Comparison of ENCODE assay signal across 24 mouse cellular contexts in genomic region chr14:105433456-105433855, GRCm38 (mm10).
DNase-seq lines count a peak whose midpoint lies in the region; ATAC-seq and TF ChIP-seq lines count a peak whose summit lies in the region.
"Had no signal": no experiment of that assay in that cellular context is flagged by ENCODE, and none has a peak within 500 bp of the region (broad histone marks: within the 10 kb centered on the region; RNA-seq: fewer than 3 reads in every experiment).

No protein-coding gene starts in this region.

- no peak for TF ChIP-seq CTCF in midbrain, postnatal 0 days (IDR thresholded peaks at IDR 0.05)
- TF ChIP-seq CTCF in MEL (IDR thresholded peaks at IDR 0.05 in 2 of 3, conservative IDR thresholded peaks at IDR 0.05 in 1 of 3; ENCODE audit: control insufficient read depth in 1 of 3, insufficient read depth in 1 of 3, low read depth in 2 of 3, low read length in 3 of 3, poor library complexity in 1 of 3, severe bottlenecking in 1 of 3), result no peak

- H3K9me3 ChIP-seq in midbrain, embryonic 11.5 days (ENCODE audit: control insufficient read depth, low read length), result no peaks in the 10 kb centered on the region
- H3K9me3 ChIP-seq in midbrain, postnatal 0 days (ENCODE audit: low read length), result no peaks in the 10 kb centered on the region
- no peaks in the 10 kb centered on the region for H3K9me3 ChIP-seq in MEL (replicated peaks; ENCODE audit: insufficient read depth, low read length)

- H3K79me2 ChIP-seq in MEL (ENCODE audit: control insufficient read depth, insufficient read depth, low read length, poor library complexity), result no peaks in the 10 kb centered on the region

- WGBS in midbrain, embryonic 11.5 days, result 94% methylated on average over 2 of the region's 2 CpGs
- 91% methylated on average over 2 of the region's 2 CpGs for WGBS in midbrain, postnatal 0 days

- TF ChIP-seq POLR2A in MEL (IDR thresholded peaks at IDR 0.05; ENCODE audit: control insufficient read depth in 1 of 2, insufficient read depth in 1 of 2, low read depth in 1 of 2, low read length in 2 of 2, poor library complexity in 1 of 2), result no peak

- peak; percentile 62 for DNase-seq in midbrain, embryonic 11.5 days (ENCODE audit: low spot score, missing footprints)
- no peak for DNase-seq in midbrain, postnatal 0 days (ENCODE audit: low spot score)
- DNase-seq in 416B (ENCODE audit: low read depth) (peak; percentile 37), MEL (ENCODE audit: low read depth, low spot score) (peak; percentile 38)
- no peak for DNase-seq in T-cell, adult 2 months (ENCODE audit: low spot score)
- DNase-seq in frontal cortex, postnatal 14 days (ENCODE audit: low spot score in 2 of 2), result no peak
- DNase-seq: adrenal gland, adult 2 months; adrenal gland, adult 8-10 months; adrenal gland, postnatal 10 days; adrenal gland, postnatal 14 days; adrenal gland, postnatal 25 days; adrenal gland, postnatal 36 days; B cell, adult 2 months; cerebellum, adult 11 months; cerebellum, adult 11-12 months; cerebellum, adult 18-20 months; cerebellum, adult 2 months; cerebellum, adult 8-10 months; cerebellum, adult 9-10 months had no signal

- TF ChIP-seq EP300 in MEL (IDR thresholded peaks at IDR 0.05; ENCODE audit: low read depth in 1 of 2, low read length in 2 of 2), result 0 out of 4 replicates have a peak, but pooled peaks have one; percentile 20 to 35

- peaks cover 6% of the 10 kb centered on the region; the same call in 1 of the 2 replicates for H3K4me1 ChIP-seq in midbrain, embryonic 11.5 days (ENCODE audit: control insufficient read depth, insufficient read depth, low read length)
- H3K4me1 ChIP-seq in midbrain, postnatal 0 days (ENCODE audit: insufficient read depth, low read length), result no peaks in the 10 kb centered on the region
- H3K4me1 ChIP-seq in MEL (ENCODE audit: control insufficient read depth in 1 of 2, insufficient read depth in 2 of 2, low read length in 2 of 2), result peaks cover 3 to 12% of the 10 kb centered on the region in 2 experiments

- H3K9ac ChIP-seq in midbrain, embryonic 11.5 days (ENCODE audit: low read length), result no peak overlapping the region
- H3K9ac ChIP-seq in midbrain, postnatal 0 days (replicated peaks; ENCODE audit: low read length, poor library complexity, severe bottlenecking), result no peak overlapping the region
- no peak overlapping the region for H3K9ac ChIP-seq in MEL (ENCODE audit: control insufficient read depth, low read depth, low read length, poor library complexity, severe bottlenecking)

- H3K4me3 ChIP-seq in midbrain, embryonic 11.5 days (ENCODE audit: low read depth, low read length), result no peak overlapping the region
- no peak overlapping the region for H3K4me3 ChIP-seq in midbrain, postnatal 0 days (ENCODE audit: low read depth, low read length)
- no peak overlapping the region for H3K4me3 ChIP-seq in MEL (ENCODE audit: control insufficient read depth in 1 of 2, insufficient read depth in 1 of 2, low read depth in 2 of 2, low read length in 2 of 2)

- H3K27ac ChIP-seq in midbrain, embryonic 11.5 days (ENCODE audit: low read depth, low read length), result no peak overlapping the region
- H3K27ac ChIP-seq in midbrain, postnatal 0 days (ENCODE audit: low read depth, low read length), result no peak overlapping the region
- no peak overlapping the region for H3K27ac ChIP-seq in MEL (ENCODE audit: control insufficient read depth, low read depth, low read length)

- no peaks in the 10 kb centered on the region for H3K27me3 ChIP-seq in midbrain, embryonic 11.5 days (ENCODE audit: control insufficient read depth, insufficient read depth, low read length)
- H3K27me3 ChIP-seq in midbrain, postnatal 0 days (ENCODE audit: insufficient read depth, low read length), result no peaks in the 10 kb centered on the region
- H3K27me3 ChIP-seq in MEL (ENCODE audit: control insufficient read depth in 1 of 2, insufficient read depth in 2 of 2, low read length in 2 of 2), result no peaks in the 10 kb centered on the region
- H3K27me3 ChIP-seq: CH12.LX, Patski had no signal

- no peaks in the 10 kb centered on the region for H3K36me3 ChIP-seq in midbrain, embryonic 11.5 days (ENCODE audit: control insufficient read depth, insufficient read depth, low read length)
- no peaks in the 10 kb centered on the region for H3K36me3 ChIP-seq in midbrain, postnatal 0 days (ENCODE audit: insufficient read depth, low read length)
- peaks cover 0 to 8% of the 10 kb centered on the region in 2 experiments; a peak in 2 of 4 replicates for H3K36me3 ChIP-seq in MEL (ENCODE audit: control insufficient read depth in 1 of 2, insufficient read depth in 2 of 2, low read length in 2 of 2)
- H3K36me3 ChIP-seq: G1E had no signal

- H3K4me2 ChIP-seq in midbrain, embryonic 11.5 days, result no peak overlapping the region
- H3K4me2 ChIP-seq in midbrain, postnatal 0 days (ENCODE audit: low read depth, low read length, poor library complexity, severe bottlenecking), result no peak overlapping the region

- no peak for TF ChIP-seq RAD21 in MEL (IDR thresholded peaks at IDR 0.05; ENCODE audit: low read depth, low read length)

- ATAC-seq in midbrain, embryonic 11.5 days (ENCODE audit: low FRiP score), result no peak
- no peak for ATAC-seq in midbrain, postnatal 0 days (ENCODE audit: low FRiP score)
- ATAC-seq: activated CD4-positive, CD25-positive, alpha-beta regulatory T cell, adult 4 months; CD4-positive, CD25-positive, alpha-beta regulatory T cell, adult 4 months; Patski had no signal

TF ChIP-seq in MEL, 35 proteins besides CTCF, POLR2A, EP300 and RAD21:
- TF ChIP-seq ZNF384 (IDR thresholded peaks at IDR 0.05; ENCODE audit: low read depth, low read length), result peak; percentile 91
- TF ChIP-seq MYC (IDR thresholded peaks at IDR 0.05; ENCODE audit: low read depth, low read length), result no peak
- TF ChIP-seq MXI1 (IDR thresholded peaks at IDR 0.05; ENCODE audit: low read depth, low read length), result no peak
- TF ChIP-seq USF1 (IDR thresholded peaks at IDR 0.05; ENCODE audit: low read depth, low read length), result no peak
- no peak for TF ChIP-seq POLR2AphosphoS2 (IDR thresholded peaks at IDR 0.05; ENCODE audit: low read length)
- TF ChIP-seq TBP (IDR thresholded peaks at IDR 0.05; ENCODE audit: low read depth, low read length), result no peak
- 0 out of 2 replicates have a peak, but pooled peaks have one; percentile 18 for TF ChIP-seq RCOR1 (IDR thresholded peaks at IDR 0.05; ENCODE audit: low read depth, low read length)
- no peak for TF ChIP-seq BHLHE40 (IDR thresholded peaks at IDR 0.05; ENCODE audit: borderline replicate concordance, low read depth, low read length)
- TF ChIP-seq GATA1 (IDR thresholded peaks at IDR 0.05; ENCODE audit: low read depth, low read length), result peak; percentile 38; the same call in 1 of the 2 replicates
- peak; percentile 44; the same call in 1 of the 2 replicates for TF ChIP-seq TCF12 (IDR thresholded peaks at IDR 0.05; ENCODE audit: low read depth, low read length)

Comparison
In these comparisons a context has a peak if more than half of its experiments do, and no peak if none do; other contexts are left out.
1. DNase-seq: peak in midbrain, embryonic 11.5 days (single experiment), 416B (single experiment) and MEL (single experiment); none in midbrain, postnatal 0 days (single experiment), T-cell, adult 2 months (single experiment) and frontal cortex, postnatal 14 days (0 of 2).